Mouse (Mus musculus) heart, adult 11 months (tissue): ENCODE results near the gene Lap3.

Source experiments
- DNase-seq: peaks from one replicate; pipeline ENCODE4 v3.0.0; 2022

Lap3 gene

DNA sequence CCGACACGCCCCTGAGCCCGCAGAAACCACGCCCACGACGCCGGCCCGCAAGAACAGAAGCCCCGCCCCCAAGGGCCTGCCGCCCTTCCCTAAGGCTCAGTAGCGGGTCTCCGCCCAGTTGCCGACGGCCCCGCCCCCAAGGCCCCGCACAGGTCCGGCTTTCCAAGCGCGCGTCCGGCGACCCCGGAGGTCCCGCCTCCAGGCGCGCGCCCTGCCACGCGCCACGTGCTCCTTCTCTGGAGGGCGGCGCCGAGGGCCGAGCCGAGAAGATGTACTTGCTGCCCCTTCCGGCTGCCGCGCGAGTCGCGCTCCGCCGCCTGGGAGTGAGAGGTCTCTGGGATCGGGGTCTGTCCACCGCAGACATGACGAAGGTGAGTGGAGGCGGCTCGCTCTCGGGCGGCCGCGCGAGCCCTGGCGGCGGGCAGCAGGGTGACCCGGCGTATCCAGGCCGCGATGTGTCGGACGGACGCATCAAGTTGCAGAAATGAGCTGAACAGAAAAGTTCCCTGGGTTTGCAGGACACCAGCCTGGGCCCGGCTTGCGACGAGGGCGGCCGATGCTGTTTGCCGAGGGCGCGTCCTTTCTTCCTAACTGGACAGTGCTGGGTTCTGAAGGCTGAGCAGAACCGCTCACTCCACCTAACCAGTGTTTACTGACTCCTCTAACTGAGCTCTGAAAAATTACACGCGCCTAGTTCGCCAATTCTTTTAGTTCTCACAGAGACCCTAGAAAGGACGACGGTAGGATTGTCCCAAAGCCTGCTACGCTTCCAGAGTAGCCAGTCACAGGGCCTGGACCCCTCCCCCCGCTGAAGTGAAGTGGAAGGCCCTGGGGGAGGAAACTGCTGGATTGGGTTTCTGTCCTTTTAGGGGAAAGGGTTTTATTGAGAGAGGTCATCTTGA lies at the start of gene Lap3:
Lap3 (plus strand) TSS at position 184 of the 902 bp plus-strand sequence.
- DNase-seq, result peak; percentile 100

DNA sequence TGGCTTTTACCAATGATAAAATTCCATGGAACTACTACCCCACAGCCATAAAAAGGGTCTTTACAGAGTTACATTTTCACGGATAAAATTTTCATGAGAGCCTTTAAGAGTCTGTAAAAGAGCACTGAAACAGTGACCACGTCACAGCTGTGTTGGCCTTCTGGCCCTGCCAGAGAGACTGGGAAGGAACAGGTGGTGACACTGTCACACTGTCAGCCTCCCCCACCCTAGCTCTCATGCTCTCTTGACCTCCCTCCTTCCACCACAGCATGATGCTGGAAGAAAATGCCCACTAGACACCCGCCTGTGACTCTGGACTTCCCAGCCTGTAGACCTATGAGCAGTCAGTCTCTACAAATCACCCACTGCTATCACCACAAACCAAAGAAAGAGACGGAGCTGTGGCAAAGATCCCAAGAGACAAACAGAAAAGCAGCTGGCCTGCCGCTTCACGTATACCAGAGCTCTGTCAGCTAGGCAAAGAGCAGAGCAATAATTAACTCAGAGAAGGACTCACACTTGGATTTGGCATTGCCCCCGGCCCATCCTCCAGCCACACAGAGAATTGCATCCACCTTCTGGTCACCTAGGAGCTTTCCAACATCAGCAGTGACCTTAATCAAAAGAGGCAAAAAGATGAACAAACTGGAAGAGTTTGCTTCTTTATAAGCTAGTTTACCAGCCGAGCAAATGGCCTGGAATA lies 48.9 kb upstream of the Lap3 start:
- DNase-seq, result no peak

DNA sequence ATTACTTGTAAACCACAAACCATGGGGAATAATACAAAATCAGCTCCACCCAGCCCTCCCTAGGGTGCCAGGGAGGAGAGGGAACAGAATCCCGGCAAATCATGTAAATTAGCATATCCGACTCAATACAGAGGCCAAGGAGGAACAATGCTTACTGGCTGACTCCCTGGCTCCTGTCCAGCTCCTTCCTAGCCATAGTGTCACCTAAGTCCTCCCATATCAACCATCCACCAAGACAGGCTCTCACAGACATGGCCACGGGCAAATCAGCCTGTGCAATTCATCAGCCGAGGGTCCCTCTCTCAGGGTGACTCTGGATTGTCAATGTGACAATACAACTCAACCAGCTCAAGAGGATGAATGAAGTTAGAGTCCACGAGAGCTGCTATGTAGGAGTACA lies 44.5 kb upstream of the Lap3 start:
- DNase-seq, result peak; percentile 89

GRCm38 (mm10) chr5:45449206-45449605 lies 44.0 kb upstream of the Lap3 start:
- DNase-seq, result no peak

- DNase-seq, result peak; percentile 100
Measured at GRCm38 (mm10) chr5:45449831-45450716, 43.1 kb upstream of the Lap3 start, which contains the start of gene Qdpr. Gene Qdpr, minus strand, starts transcription at chr5:45450236.

DNA sequence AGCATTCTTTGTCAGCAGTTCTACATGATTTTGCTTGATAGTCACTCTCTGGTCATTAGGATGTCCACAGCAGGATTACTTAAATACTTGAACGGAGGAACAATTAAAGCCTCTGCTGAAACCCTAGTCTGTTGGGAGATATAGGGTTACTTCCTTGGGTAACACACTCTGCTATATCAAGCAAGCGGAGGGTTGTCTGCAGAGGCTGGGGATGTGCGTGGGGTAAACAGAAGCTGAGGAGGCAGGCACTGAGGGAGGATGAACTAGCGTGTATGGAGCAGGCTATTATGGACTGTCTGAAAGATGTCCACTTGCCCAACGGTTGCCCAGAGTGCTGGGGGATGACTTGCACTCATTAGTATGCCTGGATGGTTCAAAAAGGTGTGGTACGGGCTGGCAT lies 39.7 kb upstream of the Lap3 start, which contains the start of gene Clrn2:
Clrn2 (plus strand) TSS at position 301 of the 400 bp plus-strand sequence.
- DNase-seq, result peak; percentile 56

DNA sequence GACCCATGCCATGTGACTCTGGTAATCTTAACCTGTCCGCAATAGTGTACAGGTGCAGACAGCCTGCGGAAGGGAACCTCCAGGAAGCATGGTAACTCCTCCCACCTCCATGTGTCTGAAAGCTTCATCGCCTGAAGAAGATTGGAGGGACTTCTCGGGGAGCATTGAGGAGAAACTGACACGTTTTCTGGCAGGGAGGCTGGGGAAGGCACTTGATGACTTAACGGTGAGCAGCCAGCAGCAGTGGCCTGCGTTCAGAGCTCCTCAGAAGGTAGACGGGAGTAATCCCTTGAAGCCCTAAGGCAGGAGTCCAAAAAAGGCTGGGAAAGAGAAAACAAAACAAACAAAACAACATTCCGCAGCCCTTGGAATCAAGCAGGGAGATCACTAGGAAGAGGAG lies 38.7 kb upstream of the Lap3 start:
- DNase-seq, result peak; percentile 71

GRCm38 (mm10) chr5:45472880-45473450 lies 20.2 kb upstream of the Lap3 start:
- peak; percentile 85 for DNase-seq

- no peak for DNase-seq
Measured at GRCm38 (mm10) chr5:45473521-45473920, 19.7 kb upstream of the Lap3 start.

DNA sequence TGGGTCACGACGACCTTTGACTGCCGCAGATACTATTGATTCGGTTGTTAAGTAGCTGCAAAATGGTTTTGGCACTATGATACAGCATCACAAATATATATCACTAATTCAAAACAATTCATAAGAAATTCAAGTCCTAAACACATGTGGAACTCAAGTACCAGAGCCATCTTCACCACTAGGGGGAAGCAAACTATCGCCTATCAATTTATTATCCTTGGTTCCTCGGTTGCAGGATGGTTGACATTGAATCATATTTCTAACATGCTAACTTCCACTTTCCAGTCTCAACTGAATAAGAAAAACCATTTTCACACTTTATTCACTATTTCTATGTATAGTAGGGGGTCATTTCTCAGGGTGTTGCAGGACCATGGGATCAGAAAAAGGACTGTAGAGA lies 19.0 kb upstream of the Lap3 start:
- peak; percentile 41 for DNase-seq

DNA sequence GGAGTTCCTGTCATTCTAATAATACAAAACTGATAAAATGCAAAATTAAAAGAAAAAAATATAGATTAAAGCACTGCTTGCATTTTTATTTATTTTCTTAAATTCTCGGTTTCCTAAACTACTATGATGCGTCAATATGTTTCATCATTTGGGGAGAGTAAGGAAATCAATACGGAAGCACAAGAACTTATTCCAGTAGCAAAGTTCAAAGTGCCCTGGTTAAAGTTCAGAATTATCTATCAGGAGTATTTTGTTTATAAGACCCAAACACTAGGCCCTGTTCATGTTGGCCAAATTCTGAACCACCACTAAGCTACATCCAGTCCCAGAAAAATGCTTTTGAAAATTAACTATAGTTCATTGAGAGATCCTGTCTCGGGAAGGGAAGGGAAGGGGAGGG lies 18.4 kb upstream of the Lap3 start:
- no peak for DNase-seq

DNA sequence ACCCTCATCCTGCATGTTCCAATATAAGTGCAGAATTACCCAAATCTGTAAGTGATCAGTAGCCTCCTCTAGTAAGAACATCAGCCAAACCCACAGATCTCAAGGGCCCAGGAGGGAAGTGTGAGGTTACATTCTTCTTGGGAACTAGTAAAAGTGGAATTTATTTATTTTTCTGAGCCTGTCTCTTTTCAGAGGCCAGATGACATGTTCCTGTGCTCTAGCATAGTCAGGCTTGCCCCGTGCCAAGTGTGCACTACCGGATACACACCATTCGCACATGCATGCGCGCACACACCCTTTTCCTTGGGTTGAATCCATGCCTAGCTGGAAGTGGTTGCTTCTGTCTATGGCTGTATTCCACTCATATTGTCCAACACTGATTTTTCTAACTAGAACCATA lies 17.4 kb upstream of the Lap3 start:
- peak; percentile 61 for DNase-seq

DNA sequence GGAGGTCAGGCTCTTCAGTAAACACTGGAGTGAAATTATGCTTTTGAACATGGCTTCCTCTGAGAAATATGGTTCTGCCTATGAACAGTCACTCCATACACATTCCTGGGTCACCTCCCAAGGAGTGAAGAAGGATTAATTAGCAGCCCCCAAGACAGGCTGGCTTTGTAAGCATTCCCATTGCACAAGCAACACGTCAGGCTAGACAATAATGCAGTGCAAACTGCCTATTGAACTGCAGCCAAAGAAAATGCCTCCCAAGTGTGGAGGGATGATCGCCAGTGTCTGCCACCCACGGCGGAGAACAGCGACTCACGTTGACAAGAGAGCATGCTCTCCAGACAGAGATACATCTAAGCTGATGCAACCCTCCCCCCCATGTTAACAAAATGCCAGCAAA lies 16.9 kb upstream of the Lap3 start:
- peak; percentile 30 for DNase-seq

DNA sequence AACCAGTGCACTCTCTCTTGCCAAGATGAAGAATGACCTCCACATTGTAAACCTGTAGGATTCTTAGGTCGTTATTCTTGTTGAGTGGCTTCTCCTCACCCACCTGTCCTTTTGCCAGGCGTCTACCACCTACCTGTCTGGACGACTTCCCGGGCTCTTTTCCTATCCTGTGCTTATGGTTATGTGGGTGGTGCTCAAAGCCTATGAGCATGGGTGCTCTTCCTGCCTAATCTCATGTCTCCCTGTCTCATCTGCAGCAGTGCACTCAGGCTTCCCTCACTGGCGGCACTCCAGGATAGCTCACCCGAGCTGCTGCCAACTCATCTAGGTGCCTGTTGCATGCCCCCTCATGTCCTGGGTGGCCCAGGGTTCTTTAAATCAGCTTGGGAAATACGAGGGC lies 15.6 kb upstream of the Lap3 start:
- peak; percentile 57 for DNase-seq

DNA sequence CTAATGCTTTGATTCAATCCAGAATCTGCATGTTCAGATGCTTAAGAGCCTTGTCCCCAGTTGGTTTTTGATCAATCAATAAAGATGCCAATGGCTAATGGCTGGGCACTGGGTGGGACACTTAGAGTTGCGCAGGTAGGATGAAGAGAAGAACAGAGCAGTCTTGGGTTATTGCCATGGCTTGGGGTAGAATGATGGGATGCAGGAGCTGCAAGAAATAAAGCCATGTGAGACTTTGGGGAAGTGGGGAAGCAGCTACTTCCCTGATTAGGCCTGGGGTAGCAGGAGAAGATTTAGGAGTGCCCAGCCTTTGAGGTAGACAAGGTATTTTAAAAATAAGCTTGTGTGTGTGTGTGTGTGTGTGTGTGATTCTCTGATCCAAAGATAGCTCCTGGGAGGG lies 13.1 kb upstream of the Lap3 start:
- peak; percentile 61 for DNase-seq

- DNase-seq, result no peak
Measured at GRCm38 (mm10) chr5:45481125-45481524, 12.0 kb upstream of the Lap3 start.

DNA sequence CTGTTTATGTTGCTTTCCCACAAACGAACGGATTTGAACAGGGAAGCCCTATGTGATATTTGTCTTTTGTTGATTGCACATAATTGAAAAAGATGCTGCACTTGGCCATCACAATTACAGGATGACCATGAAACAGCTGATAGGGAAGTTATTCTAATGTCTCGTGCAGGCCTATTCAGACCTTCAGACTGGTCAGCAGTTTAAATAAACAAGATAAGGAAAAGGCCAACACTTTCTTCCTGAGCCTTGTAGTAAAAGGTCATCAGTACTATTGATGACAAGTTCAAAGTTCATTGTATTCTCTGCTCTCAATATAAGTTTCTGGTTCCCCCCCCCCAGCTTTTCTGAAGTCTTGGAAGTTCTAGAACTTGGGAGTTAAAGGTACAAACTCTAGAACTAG lies 10.6 kb upstream of the Lap3 start:
- peak; percentile 4 for DNase-seq

DNA sequence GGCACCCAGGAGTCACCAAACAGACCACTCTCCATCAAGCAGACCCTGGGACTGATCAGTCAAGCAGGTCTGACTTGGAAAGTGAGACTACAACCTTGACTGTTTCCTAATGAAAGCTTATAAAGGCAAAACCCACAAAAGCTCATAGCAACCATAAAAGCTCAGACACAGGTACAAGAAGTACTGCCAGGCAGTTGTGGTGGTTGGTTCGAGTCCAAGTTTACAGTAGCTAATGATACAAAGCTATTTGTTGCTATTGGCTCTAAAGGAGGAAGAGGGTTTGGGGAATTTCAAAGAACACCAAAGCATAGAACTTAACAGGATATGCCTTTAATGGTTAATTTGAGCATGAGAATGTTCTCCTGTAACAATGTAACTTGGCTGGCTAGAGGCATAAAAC lies 9.5 kb upstream of the Lap3 start:
- peak; percentile 35 for DNase-seq

GRCm38 (mm10) chr5:45491776-45492175 lies 1.4 kb upstream of the Lap3 start:
- no peak for DNase-seq

DNA sequence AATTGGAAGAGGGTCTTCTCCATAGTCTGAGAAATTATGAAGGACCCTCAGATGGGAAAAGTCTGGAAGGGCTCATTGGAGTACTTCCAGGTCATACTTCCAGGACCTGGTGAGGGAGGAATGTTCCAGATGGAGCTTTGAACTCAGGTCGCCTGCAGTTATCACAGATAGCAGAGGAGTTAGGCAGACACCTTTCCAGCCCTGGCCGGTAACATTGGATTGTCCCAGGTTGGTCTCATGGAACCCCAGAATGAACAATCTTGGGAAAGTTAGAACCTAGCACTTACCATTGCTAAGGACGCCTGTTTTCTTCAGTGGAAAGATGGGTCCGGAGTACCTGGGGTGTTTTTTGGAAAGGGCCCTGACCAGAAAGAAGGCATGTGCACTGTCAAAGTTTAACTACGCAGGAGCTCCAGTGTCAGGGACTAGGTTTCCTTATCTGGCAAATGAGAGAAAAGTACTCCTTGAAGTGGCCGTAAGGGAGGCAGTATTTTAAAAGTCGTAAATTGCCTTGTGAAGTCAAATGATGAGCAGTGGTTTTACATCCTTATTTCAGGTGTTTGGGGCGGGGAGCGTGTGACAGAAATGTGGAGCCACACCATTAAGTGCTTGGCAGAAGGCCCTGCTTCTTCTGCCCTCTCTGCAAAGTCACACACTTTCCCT lies 1.1 kb downstream of the Lap3 start:
- DNase-seq, result no peak

DNA sequence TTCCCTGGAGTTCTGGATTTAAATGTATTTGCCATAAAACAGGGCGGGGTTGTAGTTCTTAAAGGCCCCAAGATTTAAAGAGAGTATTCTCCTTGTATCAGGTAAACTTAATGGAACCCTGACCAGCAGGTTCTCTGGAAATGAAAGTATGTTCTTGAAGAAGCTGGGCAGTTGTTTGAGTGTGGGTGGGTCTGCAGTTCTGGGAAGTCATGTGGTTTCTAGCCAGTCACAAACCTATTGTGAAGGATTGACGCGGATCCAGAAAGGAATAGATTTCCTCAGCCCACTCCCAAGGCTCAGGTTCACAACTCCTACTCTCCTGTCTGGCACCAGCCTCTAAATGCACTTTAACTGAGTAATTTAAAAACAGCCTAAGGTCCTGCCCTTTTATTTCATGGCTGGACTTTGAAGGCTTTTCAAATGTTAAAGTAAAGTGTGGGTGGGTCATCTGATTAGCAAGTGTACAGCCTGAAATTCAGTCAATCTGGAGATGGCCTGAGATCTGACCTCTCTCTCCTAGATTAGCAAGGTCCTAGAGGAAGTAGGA lies 2.3 kb downstream of the Lap3 start:
- DNase-seq, result no peak

GRCm38 (mm10) chr5:45496042-45496441 lies 2.9 kb downstream of the Lap3 start:
- DNase-seq, result no peak
